In the genomic region with DNA sequence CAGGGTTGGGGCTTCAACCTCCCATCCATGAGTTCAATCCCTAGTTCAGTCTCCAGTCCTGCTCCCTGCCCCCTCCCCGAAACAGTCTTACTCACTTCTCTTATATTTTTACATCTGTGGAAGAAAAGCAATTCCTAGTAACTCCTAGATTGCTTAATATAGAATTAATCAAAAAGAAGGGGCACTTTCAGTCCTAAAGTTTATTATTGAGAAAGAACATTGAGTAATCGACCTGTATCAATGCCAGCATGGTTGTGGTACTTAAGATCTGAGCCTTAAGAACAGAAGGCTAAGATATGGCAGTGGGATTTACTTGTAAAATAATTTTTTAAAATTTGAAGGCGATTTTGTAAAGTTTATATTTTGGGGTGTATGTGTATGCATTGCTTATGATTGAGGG, we compare ENCODE assay signal across 25 mouse cellular contexts. TPM values are rescaled to one million over a fixed set of nuclear protein-coding genes. Genes with fewer than 3 reads are reported as not detected.
A peak's percentile ranks its signal among the peaks of the same experiment; 100 is the strongest.
DNase-seq lines count a peak whose midpoint lies in the region; ATAC-seq and TF ChIP-seq lines count a peak whose summit lies in the region.
"Had no signal": no experiment of that assay in that cellular context is flagged by ENCODE, and none has a peak within 500 bp of the region (broad histone marks: within the 10 kb centered on the region; RNA-seq: fewer than 3 reads in every experiment).

No protein-coding gene starts in this region.

- no peaks in the 10 kb centered on the region for H3K36me3 ChIP-seq in forebrain, embryonic 14.5 days (ENCODE audit: control insufficient read depth, insufficient read depth, low read length)
- H3K36me3 ChIP-seq in forebrain, embryonic 15.5 days, result no peaks in the 10 kb centered on the region
- no peaks in the 10 kb centered on the region for H3K36me3 ChIP-seq in midbrain, embryonic 14.5 days (ENCODE audit: control insufficient read depth, insufficient read depth, low read length)
- H3K36me3 ChIP-seq in midbrain, embryonic 10.5 days, result no peaks in the 10 kb centered on the region
- H3K36me3 ChIP-seq: heart, embryonic 13.5 days; kidney, embryonic 15.5 days; neural tube, embryonic 12.5 days had no signal

- ATAC-seq in forebrain, embryonic 14.5 days, result no peak
- ATAC-seq in forebrain, embryonic 15.5 days (replicated peaks), result no peak
- no peak for ATAC-seq in midbrain, embryonic 14.5 days (ENCODE audit: low FRiP score, low TSS enrichment)
- peak; percentile 47 for ATAC-seq in granulocyte monocyte progenitor cell, adult 5-6 weeks (replicated peaks; ENCODE audit: poor library complexity, severe bottlenecking)
- ATAC-seq: Patski had no signal

- no peak for DNase-seq in forebrain, embryonic 14.5 days (ENCODE audit: low spot score)
- DNase-seq in left cerebral cortex, adult 2 months (ENCODE audit: extremely low spot score in 1 of 2, low spot score in 2 of 2), result no peak
- DNase-seq in left cerebral cortex, adult 9 months (ENCODE audit: low spot score in 2 of 2), result no peak
- DNase-seq in midbrain, embryonic 14.5 days, result no peak
- DNase-seq in midbrain, embryonic 10.5 days (ENCODE audit: low spot score), result no peak
- DNase-seq in urinary bladder, postnatal 4 days (ENCODE audit: low spot score in 2 of 2), result no peak
- DNase-seq: adrenal gland, adult 8-10 months; cerebellum, adult 18-20 months; cerebellum, postnatal 14 days; gastrocnemius, postnatal 10 days; heart, adult 18-20 months; heart, postnatal 14 days; kidney, adult 11 months; kidney, postnatal 36 days; lung, postnatal 14 days; thymus, adult 18-20 months; thymus, postnatal 36 days had no signal

- H3K4me2 ChIP-seq in forebrain, embryonic 14.5 days (ENCODE audit: low read length), result 0 out of 2 replicates have a peak overlapping the region, but pooled peaks have one; percentile 5
- no peak overlapping the region for H3K4me2 ChIP-seq in forebrain, embryonic 15.5 days (replicated peaks)
- peak overlapping the region; percentile 42 for H3K4me2 ChIP-seq in midbrain, embryonic 14.5 days (ENCODE audit: low read length)
- H3K4me2 ChIP-seq: kidney, embryonic 15.5 days; neural tube, embryonic 12.5 days had no signal

- H3K27me3 ChIP-seq in forebrain, embryonic 14.5 days (replicated peaks; ENCODE audit: control insufficient read depth, insufficient read depth, low read length), result no peaks in the 10 kb centered on the region
- no peaks in the 10 kb centered on the region for H3K27me3 ChIP-seq in forebrain, embryonic 15.5 days
- no peaks in the 10 kb centered on the region for H3K27me3 ChIP-seq in midbrain, embryonic 14.5 days (ENCODE audit: control insufficient read depth, insufficient read depth, low read length)
- no peaks in the 10 kb centered on the region for H3K27me3 ChIP-seq in midbrain, embryonic 10.5 days (ENCODE audit: low read depth, poor library complexity, severe bottlenecking)
- H3K27me3 ChIP-seq: heart, embryonic 13.5 days; kidney, embryonic 15.5 days; megakaryocyte, embryonic 14.5 days; neural tube, embryonic 12.5 days; Patski had no signal

- H3K9me3 ChIP-seq in forebrain, embryonic 14.5 days (replicated peaks; ENCODE audit: control insufficient read depth, low read length), result no peaks in the 10 kb centered on the region
- H3K9me3 ChIP-seq in forebrain, embryonic 15.5 days, result no peaks in the 10 kb centered on the region
- no peaks in the 10 kb centered on the region for H3K9me3 ChIP-seq in midbrain, embryonic 14.5 days (ENCODE audit: control insufficient read depth, low read length)
- H3K9me3 ChIP-seq in midbrain, embryonic 10.5 days (replicated peaks), result no peaks in the 10 kb centered on the region
- H3K9me3 ChIP-seq: heart, embryonic 13.5 days; kidney, embryonic 15.5 days; megakaryocyte, embryonic 14.5 days; neural tube, embryonic 12.5 days had no signal

- H3K4me3 ChIP-seq in forebrain, embryonic 14.5 days (ENCODE audit: low read depth, low read length), result no peak overlapping the region
- no peak overlapping the region for H3K4me3 ChIP-seq in forebrain, embryonic 15.5 days
- H3K4me3 ChIP-seq in left cerebral cortex, adult 2 months, result peak overlapping the region; percentile 1; the same call in 1 of the 2 replicates
- H3K4me3 ChIP-seq in midbrain, embryonic 14.5 days (replicated peaks; ENCODE audit: low read depth, low read length), result no peak overlapping the region
- H3K4me3 ChIP-seq in midbrain, embryonic 10.5 days, result no peak overlapping the region
- H3K4me3 ChIP-seq: heart, embryonic 13.5 days; kidney, embryonic 15.5 days; neural tube, embryonic 12.5 days had no signal

- no peak overlapping the region for H3K9ac ChIP-seq in forebrain, embryonic 14.5 days (ENCODE audit: low read length)
- no peak overlapping the region for H3K9ac ChIP-seq in forebrain, embryonic 15.5 days (replicated peaks)
- H3K9ac ChIP-seq in midbrain, embryonic 14.5 days (replicated peaks; ENCODE audit: low read length), result no peak overlapping the region
- H3K9ac ChIP-seq: heart, embryonic 13.5 days; kidney, embryonic 15.5 days; liver, embryonic 14.5 days; neural tube, embryonic 12.5 days had no signal

- peaks cover 5% of the 10 kb centered on the region; the same call in 1 of the 2 replicates for H3K4me1 ChIP-seq in forebrain, embryonic 14.5 days (ENCODE audit: control insufficient read depth, insufficient read depth, low read length)
- peaks cover 45% of the 10 kb centered on the region for H3K4me1 ChIP-seq in forebrain, embryonic 15.5 days
- peaks cover 15% of the 10 kb centered on the region; the same call in 1 of the 2 replicates for H3K4me1 ChIP-seq in midbrain, embryonic 14.5 days (ENCODE audit: control insufficient read depth, insufficient read depth, low read length)
- peaks cover 26% of the 10 kb centered on the region for H3K4me1 ChIP-seq in midbrain, embryonic 10.5 days

- intact Hi-C loops in left cerebral cortex, adult 2 months (cut with DNase I), result no loop called here

- H3K27ac ChIP-seq in forebrain, embryonic 14.5 days (ENCODE audit: low read depth, low read length), result no peak overlapping the region
- H3K27ac ChIP-seq in forebrain, embryonic 15.5 days (replicated peaks), result no peak overlapping the region
- no peak overlapping the region for H3K27ac ChIP-seq in left cerebral cortex, adult 2 months
- H3K27ac ChIP-seq in midbrain, embryonic 14.5 days (replicated peaks; ENCODE audit: low read depth, low read length), result no peak overlapping the region
- H3K27ac ChIP-seq in midbrain, embryonic 10.5 days (replicated peaks), result no peak overlapping the region
- H3K27ac ChIP-seq: heart, embryonic 13.5 days; kidney, embryonic 15.5 days; liver, embryonic 14.5 days; neural tube, embryonic 12.5 days had no signal

- TF ChIP-seq CTCF in left cerebral cortex, adult 2 months (IDR thresholded peaks at IDR 0.05), result no peak

- 78% methylated on average over 3 of the region's 3 CpGs for WGBS in forebrain, embryonic 14.5 days
- WGBS in forebrain, embryonic 15.5 days, result 91% methylated on average over 3 of the region's 3 CpGs
- WGBS in midbrain, embryonic 14.5 days, result 82% methylated on average over 3 of the region's 3 CpGs
- 90% methylated on average over 3 of the region's 3 CpGs for WGBS in midbrain, embryonic 10.5 days

RNA-seq across cellular contexts. Expression of gene Kmt2e, which starts 5.6 kb away (rescaled TPM):
- 131 and 154 TPM in 2 replicates for polyA plus RNA-seq in forebrain, embryonic 14.5 days (2014; fragmentation: Nextera tagmentation; extraction: Ambion mirVana)
- polyA plus RNA-seq in forebrain, embryonic 15.5 days (2015; fragmentation: Nextera tagmentation; extraction: Ambion mirVana), result 198 and 206 TPM in 2 replicates
- total RNA-seq in left cerebral cortex, adult 2 months (2021), result 100 to 1,000 TPM; 101 to 102 TPM
- 152 and 155 TPM in 2 replicates for polyA plus RNA-seq in midbrain, embryonic 14.5 days (2014; fragmentation: Nextera tagmentation; extraction: Ambion mirVana)
- polyA plus RNA-seq in midbrain, embryonic 10.5 days (2016; fragmentation: Nextera tagmentation; extraction: Ambion mirVana), result 86.6 and 101 TPM in 2 replicates
- total RNA-seq in granulocyte monocyte progenitor cell, adult 5-6 weeks (2014; fragmentation: Nextera tagmentation), result 78.3 and 87.5 TPM in 2 replicates
- 41.5 and 65.1 TPM in 2 replicates for total RNA-seq in granulocyte monocyte progenitor cell, adult 5-6 weeks (2017)
